Mouse (Mus musculus) lung, postnatal 14 days (tissue): ENCODE data around the gene Ip6k2.

ENCODE experiments used
- DNase-seq: peaks from one replicate; pipeline ENCODE4 v3.0.0; 2021

Ip6k2 gene

GRCm38 (mm10) chr9:108783548-108784463 lies at the start of gene Ip6k2:
Ip6k2 (plus strand) TSS chr9:108783796.
- DNase-seq = peak; percentile 97

- DNase-seq = no peak
These were observed 49.0 kb upstream of the Ip6k2 start for GRCm38 (mm10) chr9:108734626-108735025.

GRCm38 (mm10) chr9:108739239-108739638 lies 44.4 kb upstream of the Ip6k2 start:
- DNase-seq = no peak

- no peak for DNase-seq
These were observed 43.5 kb upstream of the Ip6k2 start for GRCm38 (mm10) chr9:108740062-108740461.

- no peak for DNase-seq
These were observed 41.5 kb upstream of the Ip6k2 start for GRCm38 (mm10) chr9:108742048-108742447.

GRCm38 (mm10) chr9:108746876-108747499 lies 36.6 kb upstream of the Ip6k2 start:
- no peak for DNase-seq

GRCm38 (mm10) chr9:108747694-108748093 lies 35.9 kb upstream of the Ip6k2 start:
- DNase-seq = no peak

- no peak for DNase-seq
These were observed 34.9 kb upstream of the Ip6k2 start for GRCm38 (mm10) chr9:108748600-108749183.

GRCm38 (mm10) chr9:108750616-108751015 lies 33.0 kb upstream of the Ip6k2 start:
- no peak for DNase-seq

- no peak for DNase-seq
These were observed 31.3 kb upstream of the Ip6k2 start for GRCm38 (mm10) chr9:108752142-108752920.

- peak; percentile 69 for DNase-seq
These were observed 30.3 kb upstream of the Ip6k2 start for GRCm38 (mm10) chr9:108753326-108753725.

- no peak for DNase-seq
These were observed 29.6 kb upstream of the Ip6k2 start for GRCm38 (mm10) chr9:108753976-108754375.

- no peak for DNase-seq
These were observed 29.2 kb upstream of the Ip6k2 start for GRCm38 (mm10) chr9:108754423-108754822.

GRCm38 (mm10) chr9:108757406-108757805 lies 26.2 kb upstream of the Ip6k2 start:
- DNase-seq = peak; percentile 15

GRCm38 (mm10) chr9:108759121-108759520 lies 24.5 kb upstream of the Ip6k2 start:
- DNase-seq = no peak

GRCm38 (mm10) chr9:108759805-108760204 lies 23.8 kb upstream of the Ip6k2 start:
- DNase-seq = peak; percentile 63

GRCm38 (mm10) chr9:108761561-108761960 lies 22.0 kb upstream of the Ip6k2 start:
- DNase-seq = no peak

- no peak for DNase-seq
These were observed 18.6 kb upstream of the Ip6k2 start for GRCm38 (mm10) chr9:108764971-108765370.

- DNase-seq = no peak
These were observed 7.0 kb upstream of the Ip6k2 start for GRCm38 (mm10) chr9:108776614-108777013.

GRCm38 (mm10) chr9:108777276-108777675 lies 6.3 kb upstream of the Ip6k2 start:
- DNase-seq = no peak

- no peak for DNase-seq
These were observed 2.6 kb upstream of the Ip6k2 start for GRCm38 (mm10) chr9:108780959-108781358.

- no peak for DNase-seq
These were observed 1.7 kb upstream of the Ip6k2 start for GRCm38 (mm10) chr9:108781891-108782290.
